Mouse (Mus musculus) CH12.LX (cell line): Measurements from ENCODE around the gene Slc2a5. TPM values are rescaled to one million over a fixed set of nuclear protein-coding genes. Genes with fewer than 3 reads are reported as not detected.

ENCODE experiments used
- DNase-seq: peaks from one replicate; pipeline ENCODE4 v3.0.0-alpha.2; 2013; ENCODE audit errors: extremely low read depth
- H3K27ac ChIP-seq: 2 replicates; pipeline ENCODE4 v1.5.1; 2012; ENCODE audit warnings: low read depth, mild to moderate bottlenecking, control low read depth, moderate library complexity; ENCODE audit not compliant: insufficient read depth
- H3K27me3 ChIP-seq: replicated peaks from 2 replicates; pipeline ENCODE3; 2012; ENCODE audit warnings: inconsistent platforms
- H3K36me3 ChIP-seq, 2 experiments: replicated peaks in 1 of 2; 2 replicates each; pipeline versions ENCODE3 to v1.6.1; 2012; ENCODE audit warnings: inconsistent platforms in 1 of 2, low read length in 1 of 2, mild to moderate bottlenecking in 1 of 2, mixed read lengths in 1 of 2, moderate library complexity in 1 of 2; ENCODE audit not compliant: control insufficient read depth in 1 of 2, insufficient read depth in 1 of 2
- H3K4me1 ChIP-seq, 2 experiments: 2 replicates each; pipeline ENCODE4 v1.6.1; 2012; ENCODE audit warnings: inconsistent platforms in 1 of 2, moderate library complexity in 1 of 2; ENCODE audit not compliant: insufficient read depth in 2 of 2, control insufficient read depth in 1 of 2
- H3K4me2 ChIP-seq: 2 replicates; pipeline ENCODE4 v1.6.1; 2012; ENCODE audit warnings: low read depth, mild to moderate bottlenecking, control low read depth; ENCODE audit not compliant: poor library complexity, insufficient read depth, severe bottlenecking
- H3K4me3 ChIP-seq, 3 experiments: fragments of 150-350 bp in 1 of 3; sonication (generic) in 1 of 3; replicated peaks in 1 of 3; 2 replicates each; pipeline versions ENCODE3 to v1.5.1; 2011 to 2012; ENCODE audit warnings: low read depth in 2 of 3, low read length in 2 of 3, mild to moderate bottlenecking in 2 of 3, moderate library complexity in 2 of 3, control low read depth in 1 of 3, improper control_type of control experiment in 1 of 3, inconsistent platforms in 1 of 3, mixed read lengths in 1 of 3; ENCODE audit not compliant: poor library complexity in 1 of 3
- H3K79me2 ChIP-seq: replicated peaks from 2 replicates; pipeline ENCODE4 v1.6.1; 2012; ENCODE audit warnings: mild to moderate bottlenecking, moderate library complexity; ENCODE audit not compliant: control insufficient read depth, poor library complexity, insufficient read depth, severe bottlenecking; ENCODE audit errors: extremely low read depth
- H3K9ac ChIP-seq: 2 replicates; pipeline ENCODE4 v1.6.1; 2012; ENCODE audit warnings: low read depth, mild to moderate bottlenecking, control low read depth, moderate library complexity; ENCODE audit not compliant: insufficient read depth
- H3K9me3 ChIP-seq: replicated peaks from 2 replicates; pipeline ENCODE3; 2012; ENCODE audit warnings: low read length, inconsistent platforms, mixed read lengths
- BHLHE40 ChIP-seq: IDR thresholded peaks from 2 replicates; pipeline ENCODE4 v1.6.1; 2011; ENCODE audit warnings: mild to moderate bottlenecking, low read depth, low read length, improper control_type of control experiment
- CTCF ChIP-seq, 2 experiments: IDR thresholded peaks in 1 of 2; conservative IDR thresholded peaks in 1 of 2; 2 replicates each; pipeline ENCODE4 v1.5.1; 2011 to 2012; ENCODE audit warnings: low read depth in 2 of 2, low read length in 2 of 2, improper control_type of control experiment in 1 of 2, inconsistent platforms in 1 of 2, mild to moderate bottlenecking in 1 of 2, moderate library complexity in 1 of 2
- E2F4 ChIP-seq: IDR thresholded peaks from 2 replicates; pipeline ENCODE4 v1.6.1; 2011; ENCODE audit warnings: low read depth, low read length, improper control_type of control experiment; ENCODE audit not compliant: insufficient replicate concordance
- GABPA ChIP-seq: IDR thresholded peaks from 2 replicates; pipeline ENCODE4 v1.6.1; 2012; ENCODE audit warnings: low read depth, low read length, improper control_type of control experiment, inconsistent platforms; ENCODE audit not compliant: insufficient replicate concordance
- JUND ChIP-seq: conservative IDR thresholded peaks from 2 replicates; pipeline ENCODE4 v1.6.1; 2011; ENCODE audit warnings: low read depth, low read length, improper control_type of control experiment
- MAFK ChIP-seq: IDR thresholded peaks from 2 replicates; pipeline ENCODE4 v1.6.1; 2011; ENCODE audit warnings: low read length, improper control_type of control experiment; ENCODE audit not compliant: insufficient replicate concordance
- MAX ChIP-seq: IDR thresholded peaks from 2 replicates; pipeline ENCODE4 v1.6.1; 2011; ENCODE audit warnings: low read length, improper control_type of control experiment
- MEF2A ChIP-seq: IDR thresholded peaks from 2 replicates; pipeline ENCODE4 v1.6.1; 2014; ENCODE audit warnings: low read depth, mild to moderate bottlenecking, inconsistent platforms, low read length, improper control_type of control experiment, borderline replicate concordance
- MYC ChIP-seq: IDR thresholded peaks from 2 replicates; pipeline ENCODE4 v1.6.1; 2011; ENCODE audit warnings: low read depth, mild to moderate bottlenecking, improper control_type of control experiment, low read length
- SMC3 ChIP-seq: IDR thresholded peaks from 2 replicates; pipeline ENCODE4 v1.6.1; 2011; ENCODE audit warnings: low read depth, low read length, improper control_type of control experiment
- TBP ChIP-seq: conservative IDR thresholded peaks from 2 replicates; pipeline ENCODE4 v1.6.1; 2011; ENCODE audit warnings: low read depth, low read length, improper control_type of control experiment
- TCF12 ChIP-seq: IDR thresholded peaks from 2 replicates; pipeline ENCODE4 v1.6.1; 2014; ENCODE audit warnings: low read depth, mild to moderate bottlenecking, inconsistent platforms, low read length, improper control_type of control experiment
- USF1 ChIP-seq: IDR thresholded peaks from 2 replicates; pipeline ENCODE4 v1.6.1; 2014; ENCODE audit warnings: low read depth, mild to moderate bottlenecking, inconsistent platforms, low read length, improper control_type of control experiment
- ZC3H11A ChIP-seq: IDR thresholded peaks from 2 replicates; pipeline ENCODE4 v1.6.1; 2012; ENCODE audit warnings: low read depth, mild to moderate bottlenecking, inconsistent platforms, low read length, improper control_type of control experiment
- ZMIZ1 ChIP-seq: IDR thresholded peaks from 2 replicates; pipeline ENCODE4 v1.6.1; 2012; ENCODE audit warnings: low read depth, mild to moderate bottlenecking, inconsistent platforms, low read length, improper control_type of control experiment
- dilution Hi-C: fragments of 300-500 bp; cut with MboI; formaldehyde crosslinking; loops from 2 replicates; pipeline ENCODE4 v1.14.3; 2020; ENCODE audit warnings: low sequenced_read_pairs; ENCODE audit not compliant: extremely low pct_unique_long_range_greater_than_20kb, extremely low pct_ligation_motif_present
- in situ Hi-C: fragments of 300-500 bp; cut with MboI; formaldehyde crosslinking; loops from 3 replicates; pipeline ENCODE4 v1.14.3; 2019; ENCODE audit warnings: low sequenced_read_pairs, low pct_ligation_motif_present, low pct_unique_long_range_greater_than_20kb, mixed read lengths
- polyA plus RNA-seq: library from polyadenylated mRNA; unstranded; fragments of >175 nt; gene quantifications from 2 replicates; pipeline ENCODE4 v1.2.1, GENCODE M21; 2012; ENCODE audit warnings: low read depth; ENCODE audit not compliant: insufficient read length
- total RNA-seq, 2 experiments: library from RNA; depleted of rRNA; stranded (reverse); fragments of 300-350 nt in 1 of 2; fragments of >200 nt in 1 of 2; gene quantifications; 2 replicates each; pipeline ENCODE4 v1.2.3; 2012 to 2014

The Slc2a5 gene
- total and polyA plus RNA-seq, 3 experiments = 0.81 to 1.5 (median 1.4) TPM

DNA sequence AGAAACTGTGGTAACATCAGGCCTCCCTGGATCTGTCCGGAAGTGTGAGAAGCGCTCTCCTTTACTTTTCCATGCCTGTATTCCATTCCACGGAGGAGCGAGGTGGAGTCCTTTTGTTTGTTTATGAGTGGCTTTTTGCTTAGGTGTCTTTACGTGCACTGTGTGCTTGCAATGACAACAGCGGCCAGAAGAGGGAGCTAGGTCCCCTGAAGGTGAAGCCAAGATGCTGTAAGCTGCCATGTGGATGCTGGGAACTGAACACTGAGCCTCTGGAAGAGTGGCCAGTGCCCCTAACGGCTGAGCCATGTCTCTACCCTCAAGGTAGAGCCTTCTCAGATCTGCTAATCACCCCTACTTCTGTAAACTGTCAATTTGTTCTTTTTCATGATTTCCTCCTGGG is 62.2 kb downstream of the Slc2a5 start:
- Histone ChIP-seq H3K4me3 (no peak overlapping the region), H3K27me3 (no peaks in the 10 kb centered on the region), H3K9me3 (peaks cover 4% of the 10 kb centered on the region), H3K4me1 (peaks cover 3 to 8% of the 10 kb centered on the region in 2 experiments; a peak in 2 of 4 replicates), H3K79me2 (no peaks in the 10 kb centered on the region), H3K36me3 (no peaks in the 10 kb centered on the region), H3K4me2 (no peak overlapping the region), H3K27ac (no peak overlapping the region), H3K9ac (no peak overlapping the region)
- dilution Hi-C loops = no loop called here
- in situ Hi-C loops = no loop called here
- peak; percentile 26 for DNase-seq
- TF ChIP-seq CTCF (conservative IDR thresholded peaks at IDR 0.05 in 1 of 2, IDR thresholded peaks at IDR 0.05 in 1 of 2; ENCODE audit: low read depth in 2 of 2, low read length in 2 of 2) (peak; percentile 31 to 33; a peak in 2 of 4 replicates), BHLHE40 (no peak)

DNA sequence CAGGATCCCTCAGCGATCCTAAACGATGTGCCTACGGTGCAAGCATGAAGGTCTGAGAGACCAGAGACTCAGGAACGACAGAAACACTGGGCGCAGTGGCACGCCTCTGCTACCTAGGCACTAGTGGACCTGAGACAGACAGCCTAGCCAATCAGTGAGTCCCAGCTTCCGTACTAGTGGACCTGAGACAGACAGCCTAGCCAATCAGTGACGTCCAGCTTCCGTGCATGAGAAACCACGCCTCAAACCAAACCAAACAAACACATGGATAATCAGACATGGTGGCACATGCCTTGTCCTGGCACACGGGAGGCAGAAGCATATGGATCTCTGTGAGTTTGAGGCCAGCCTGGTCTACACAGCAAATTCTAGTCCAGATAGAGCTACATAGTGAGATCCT is 69.2 kb downstream of the Slc2a5 start:
- dilution Hi-C loops = no loop called here
- Histone ChIP-seq H3K36me3 (no peaks in the 10 kb centered on the region), H3K9ac (no peak overlapping the region), H3K27ac (no peak overlapping the region), H3K4me3 (no peak overlapping the region), H3K4me1 (peaks cover 0 to 9% of the 10 kb centered on the region in 2 experiments; a peak in 2 of 4 replicates), H3K79me2 (no peaks in the 10 kb centered on the region), H3K9me3 (no peaks in the 10 kb centered on the region), H3K27me3 (peaks cover 4% of the 10 kb centered on the region), H3K4me2 (no peak overlapping the region)
- in situ Hi-C loops = loop anchor here (5.0 kb wide), 1 partner anchor 34 kb away; no protein-coding TSS in a partner anchor
- no peak for DNase-seq
- TF ChIP-seq MEF2A = no peak
- no peak for TF ChIP-seq SMC3
- no peak for TF ChIP-seq TCF12
- TF ChIP-seq ZC3H11A = no peak
- TF ChIP-seq MYC = no peak
- no peak for TF ChIP-seq MAFK
- no peak for TF ChIP-seq E2F4
- TF ChIP-seq TBP = no peak
- no peak for TF ChIP-seq MAX
- no peak for TF ChIP-seq ZMIZ1
- no peak for TF ChIP-seq USF1
- no peak for TF ChIP-seq GABPA
- TF ChIP-seq JUND = no peak
- TF ChIP-seq BHLHE40 = no peak
